Mouse (Mus musculus) ES-Bruce4 (cell line): ENCODE data around the gene Cpa5.

Source experiments
- CTCF ChIP-seq: IDR thresholded peaks from one replicate; pipeline ENCODE4 v1.8.1; 2011; ENCODE audit warnings: low read depth, low read length
- EP300 ChIP-seq: IDR thresholded peaks from 2 replicates; pipeline ENCODE4 v1.6.1; 2011; ENCODE audit warnings: low read depth, low read length; ENCODE audit not compliant: insufficient read depth
- POLR2A ChIP-seq: IDR thresholded peaks from one replicate; pipeline ENCODE4 v1.8.1; 2011; ENCODE audit warnings: low read length; ENCODE audit not compliant: insufficient read depth

DNA sequence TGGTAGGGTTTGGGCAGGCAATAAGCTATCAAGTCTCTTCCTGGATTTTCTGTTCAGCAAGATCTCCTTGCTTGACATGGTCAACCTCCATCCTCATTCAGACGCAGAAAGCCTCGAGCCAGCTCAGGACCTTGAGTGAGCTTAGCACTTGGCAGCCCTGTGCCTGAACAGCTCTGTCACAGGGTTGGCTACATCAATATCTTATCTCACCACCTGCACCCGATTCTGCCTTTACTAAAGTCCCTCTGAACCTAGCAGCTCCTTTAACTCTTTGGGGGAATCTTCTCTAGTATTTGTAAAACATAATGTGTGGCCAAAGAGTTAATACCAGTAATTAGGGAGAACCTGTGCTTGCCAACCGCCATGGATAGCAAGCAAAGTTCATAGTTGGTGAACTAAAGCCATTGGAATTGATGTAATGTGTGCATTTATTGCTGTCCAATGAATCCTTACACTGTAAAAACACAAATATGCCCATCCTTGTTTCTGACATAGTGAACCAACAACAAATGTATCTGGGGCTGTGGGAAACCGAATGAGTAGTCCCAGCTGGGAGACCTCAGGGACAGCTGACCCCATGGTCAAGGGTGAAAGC is 28.0 kb downstream of the Cpa5 start, which contains the start of gene Cpa1:
- TF ChIP-seq CTCF (no peak), POLR2A (no peak), EP300 (no peak)
